Mouse (Mus musculus): Measurements from ENCODE around the gene Commd3. TPM values are rescaled to one million over a fixed set of nuclear protein-coding genes. Genes with fewer than 3 reads are reported as not detected.

The Commd3 gene
- polyA plus RNA-seq, 1 experiment from 2014 or later: 194 TPM

DNA sequence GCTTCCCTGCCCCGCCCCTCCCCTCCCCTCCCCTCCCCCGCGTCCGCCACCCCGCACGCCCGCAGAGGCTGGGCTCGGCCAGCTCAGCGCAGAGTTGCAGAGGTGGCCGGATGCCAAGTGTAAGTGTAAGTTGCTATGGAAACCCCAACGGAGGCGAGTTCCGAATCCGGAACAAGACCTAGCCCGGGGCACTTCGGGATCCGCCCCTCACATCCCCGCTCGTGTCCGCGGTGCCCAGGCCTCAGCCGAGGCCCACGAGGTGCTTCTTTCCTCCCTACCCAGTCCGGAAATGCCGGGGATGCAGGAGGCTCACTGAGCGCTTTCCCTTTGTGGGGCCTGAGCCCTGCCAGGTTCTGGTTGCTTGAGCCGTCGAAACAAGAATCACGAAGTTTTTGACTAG lies 8.8 kb downstream of the Commd3 start:
- 5% methylated on average over 29 of the region's 29 CpGs for WGBS
- Histone ChIP-seq H3K9ac (ENCODE audit: low read length) (peak overlapping the region; percentile 49), H3K9me3 (replicated peaks; ENCODE audit: control insufficient read depth, low read length) (no peaks in the 10 kb centered on the region), H3K4me1 (ENCODE audit: control insufficient read depth, insufficient read depth, low read length) (peaks cover 15% of the 10 kb centered on the region), H3K4me3 (ENCODE audit: low read length) (peak overlapping the region; percentile 59), H3K27me3 (ENCODE audit: control insufficient read depth, insufficient read depth, low read length) (peaks cover 8% of the 10 kb centered on the region; the same call in 1 of the 2 replicates), H3K4me2 (ENCODE audit: low read depth, low read length) (peak overlapping the region; percentile 84), H3K27ac (ENCODE audit: low read length) (no peak overlapping the region), H3K36me3 (ENCODE audit: control insufficient read depth, insufficient read depth) (peaks cover 8% of the 10 kb centered on the region)
- no peak for ATAC-seq (replicated peaks; ENCODE audit: extremely low read depth, insufficient read depth, low FRiP score)

DNA sequence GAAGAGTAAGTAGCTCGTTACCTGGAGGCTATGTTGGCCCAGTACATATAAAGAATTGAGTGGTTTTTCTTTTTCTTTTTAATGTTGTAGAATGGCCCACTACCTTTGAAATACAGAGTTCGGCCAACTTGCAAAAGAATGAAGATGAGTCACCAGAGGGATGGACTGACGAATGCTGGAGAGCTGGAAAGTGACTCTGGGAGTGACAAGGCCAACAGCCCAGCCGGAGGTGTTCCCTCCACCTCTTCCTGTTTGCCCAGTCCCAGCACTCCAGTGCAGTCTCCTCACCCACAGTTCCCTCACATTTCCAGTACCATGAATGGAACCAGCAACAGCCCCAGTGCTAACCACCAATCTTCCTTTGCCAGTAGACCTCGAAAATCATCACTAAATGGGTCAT lies 11.9 kb downstream of the Commd3 start:
- Histone ChIP-seq H3K27ac (ENCODE audit: low read length) (no peak overlapping the region), H3K4me1 (ENCODE audit: control insufficient read depth, insufficient read depth, low read length) (peaks cover 13% of the 10 kb centered on the region), H3K4me2 (ENCODE audit: low read depth, low read length) (no peak overlapping the region), H3K4me3 (ENCODE audit: low read length) (no peak overlapping the region), H3K36me3 (ENCODE audit: control insufficient read depth, insufficient read depth) (peaks cover 8% of the 10 kb centered on the region), H3K27me3 (ENCODE audit: control insufficient read depth, insufficient read depth, low read length) (peaks cover 29% of the 10 kb centered on the region), H3K9ac (ENCODE audit: low read length) (no peak overlapping the region), H3K9me3 (replicated peaks; ENCODE audit: control insufficient read depth, low read length) (peaks cover 7% of the 10 kb centered on the region)
- ATAC-seq (replicated peaks; ENCODE audit: extremely low read depth, insufficient read depth, low FRiP score): no peak
- WGBS: 82% methylated on average over 5 of the region's 5 CpGs

DNA sequence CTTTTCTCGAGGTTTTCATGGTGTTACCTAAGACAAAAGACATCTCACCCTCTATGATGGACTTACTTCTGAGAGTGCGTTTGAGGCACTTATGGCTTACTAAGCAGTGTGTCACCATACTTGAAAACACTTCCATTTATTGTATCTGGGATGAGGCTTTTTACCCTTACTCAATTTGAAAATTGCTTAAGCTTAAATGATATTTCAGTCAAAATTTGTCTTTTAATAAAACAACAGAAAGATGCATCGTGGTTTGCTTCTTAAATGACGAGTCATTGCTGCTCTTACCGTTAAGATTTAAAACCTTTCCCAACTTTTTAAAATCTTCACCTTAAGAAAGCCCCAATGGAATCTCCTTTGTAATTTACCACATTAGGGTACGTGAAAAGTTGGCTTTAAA lies 14.2 kb downstream of the Commd3 start:
- H3K4me2 ChIP-seq (ENCODE audit: low read depth, low read length): no peak overlapping the region
- no peak for ATAC-seq (replicated peaks; ENCODE audit: extremely low read depth, insufficient read depth, low FRiP score)
- H3K9me3 ChIP-seq (replicated peaks; ENCODE audit: control insufficient read depth, low read length): peaks cover 7% of the 10 kb centered on the region
- H3K27ac ChIP-seq (ENCODE audit: low read length): no peak overlapping the region
- H3K36me3 ChIP-seq (ENCODE audit: control insufficient read depth, insufficient read depth): peaks cover 8% of the 10 kb centered on the region
- H3K4me1 ChIP-seq (ENCODE audit: control insufficient read depth, insufficient read depth, low read length): peaks cover 15% of the 10 kb centered on the region
- H3K9ac ChIP-seq (ENCODE audit: low read length): no peak overlapping the region
- H3K27me3 ChIP-seq (ENCODE audit: control insufficient read depth, insufficient read depth, low read length): peaks cover 31% of the 10 kb centered on the region
- 74% methylated on average over 6 of the region's 6 CpGs for WGBS
- H3K4me3 ChIP-seq (ENCODE audit: low read length): no peak overlapping the region

DNA sequence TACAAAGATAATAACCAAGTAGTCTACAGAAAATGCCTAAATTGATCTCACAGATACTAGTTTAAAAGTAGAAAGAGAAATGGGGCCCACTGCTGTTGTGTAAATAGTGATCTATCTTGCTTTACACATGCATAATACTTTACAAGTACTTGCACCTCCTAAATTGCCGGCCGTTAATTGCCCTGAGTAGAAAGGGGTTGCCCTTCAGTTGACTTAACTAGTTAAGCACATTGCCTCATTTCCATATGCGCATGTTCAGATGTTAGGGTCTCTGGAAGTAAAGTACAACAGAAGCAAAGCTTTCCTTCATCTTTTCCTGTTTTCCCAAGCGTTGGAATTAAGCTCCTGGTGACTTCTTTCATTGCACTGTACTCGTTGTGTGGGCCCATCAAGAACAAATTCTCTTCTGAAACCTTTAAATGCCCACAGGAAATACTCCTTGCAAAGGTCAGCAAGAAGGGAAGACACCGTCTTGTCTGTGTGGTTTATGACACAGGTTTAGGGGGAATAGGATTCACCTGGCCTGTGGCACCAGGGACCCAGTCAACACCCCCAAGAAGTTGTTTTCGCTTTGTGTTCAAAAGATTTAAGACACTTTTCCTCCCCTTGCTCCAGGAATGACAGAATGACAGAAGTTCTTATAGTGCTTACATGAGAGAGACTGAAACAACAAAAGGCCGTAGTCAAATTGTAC lies 14.8 kb downstream of the Commd3 start:
- H3K27me3 ChIP-seq (ENCODE audit: control insufficient read depth, insufficient read depth, low read length): peaks cover 33% of the 10 kb centered on the region
- H3K4me1 ChIP-seq (ENCODE audit: control insufficient read depth, insufficient read depth, low read length): peaks cover 15% of the 10 kb centered on the region
- H3K36me3 ChIP-seq (ENCODE audit: control insufficient read depth, insufficient read depth): peaks cover 8% of the 10 kb centered on the region
- H3K9me3 ChIP-seq (replicated peaks; ENCODE audit: control insufficient read depth, low read length): peaks cover 7% of the 10 kb centered on the region
- WGBS: 58% methylated on average over 8 of the region's 8 CpGs
- H3K4me2 ChIP-seq (ENCODE audit: low read depth, low read length): no peak overlapping the region
- H3K27ac ChIP-seq (ENCODE audit: low read length): no peak overlapping the region
- no peak overlapping the region for H3K9ac ChIP-seq (ENCODE audit: low read length)
- no peak overlapping the region for H3K4me3 ChIP-seq (ENCODE audit: low read length)
- no peak for ATAC-seq (replicated peaks; ENCODE audit: extremely low read depth, insufficient read depth, low FRiP score)

DNA sequence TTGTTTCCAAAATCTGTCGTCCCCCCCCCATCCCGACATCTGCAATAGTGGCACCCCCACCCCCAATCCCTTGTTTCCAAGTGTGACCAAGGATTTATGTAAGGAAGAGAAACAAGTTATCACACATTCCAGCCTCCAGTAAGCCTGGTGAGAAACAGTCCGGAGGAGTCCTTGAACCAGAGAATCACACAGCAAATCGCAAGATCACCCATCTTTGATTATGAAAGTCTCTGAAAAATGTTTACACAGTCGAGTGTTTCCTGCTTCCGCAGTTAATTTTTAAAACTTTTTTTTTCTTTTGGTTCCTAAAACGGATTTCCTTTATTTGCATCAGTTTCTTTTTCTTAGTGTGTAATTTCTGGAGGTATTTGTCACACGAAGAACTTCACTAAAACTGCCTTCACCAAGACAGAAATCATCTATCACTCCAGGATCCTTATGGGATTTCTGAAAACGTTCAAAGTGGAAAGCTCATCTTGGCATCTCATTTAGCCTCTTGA lies 15.5 kb downstream of the Commd3 start:
- Histone ChIP-seq H3K27me3 (ENCODE audit: control insufficient read depth, insufficient read depth, low read length) (peaks cover 40% of the 10 kb centered on the region), H3K4me2 (ENCODE audit: low read depth, low read length) (no peak overlapping the region), H3K9ac (ENCODE audit: low read length) (no peak overlapping the region), H3K9me3 (replicated peaks; ENCODE audit: control insufficient read depth, low read length) (peaks cover 7% of the 10 kb centered on the region), H3K27ac (ENCODE audit: low read length) (no peak overlapping the region), H3K4me3 (ENCODE audit: low read length) (no peak overlapping the region), H3K4me1 (ENCODE audit: control insufficient read depth, insufficient read depth, low read length) (peaks cover 15% of the 10 kb centered on the region), H3K36me3 (ENCODE audit: control insufficient read depth, insufficient read depth) (peaks cover 6% of the 10 kb centered on the region)
- 10% methylated on average over 9 of the region's 9 CpGs for WGBS
- no peak for ATAC-seq (replicated peaks; ENCODE audit: extremely low read depth, insufficient read depth, low FRiP score)

DNA sequence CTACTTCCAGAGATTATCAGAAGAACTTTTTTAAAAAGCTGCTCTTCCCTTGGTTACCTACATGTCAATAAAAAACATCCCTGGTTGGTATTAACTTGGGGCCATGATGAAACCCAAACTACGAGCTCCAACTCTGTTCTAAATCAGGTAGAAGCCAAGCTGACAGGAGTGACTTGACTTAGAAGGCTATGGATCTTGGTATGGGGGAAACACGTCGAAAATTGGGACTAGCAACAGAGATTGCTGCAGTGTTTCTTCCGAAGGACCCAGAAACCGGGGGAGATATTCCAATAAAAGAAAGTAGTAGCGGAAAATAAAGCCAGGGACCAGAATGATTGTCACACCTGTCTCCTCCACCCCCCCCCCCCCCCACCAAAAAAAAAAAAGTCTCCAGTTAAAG lies 16.1 kb downstream of the Commd3 start:
- peaks cover 43% of the 10 kb centered on the region for H3K27me3 ChIP-seq (ENCODE audit: control insufficient read depth, insufficient read depth, low read length)

DNA sequence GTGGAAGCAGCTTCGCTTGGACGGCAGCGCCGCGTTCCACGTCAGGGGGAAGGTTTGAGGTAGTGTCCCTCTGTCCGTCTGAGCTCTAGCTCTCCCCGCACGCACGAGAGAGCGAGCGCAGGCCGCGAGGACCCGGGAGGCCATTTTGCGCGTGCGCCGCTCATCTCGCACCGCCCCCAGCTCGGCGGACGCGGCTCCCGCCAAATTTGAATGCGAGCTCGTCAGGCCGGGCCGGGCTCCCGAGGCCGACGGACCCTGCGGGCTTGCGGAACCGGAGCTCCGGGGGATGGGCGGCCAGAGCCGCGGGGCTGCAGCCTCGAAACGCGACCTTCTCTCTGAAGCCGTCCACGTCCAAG lies 16.5 kb downstream of the Commd3 start:
- no peak for ATAC-seq (replicated peaks; ENCODE audit: extremely low read depth, insufficient read depth, low FRiP score)
- H3K27ac ChIP-seq (ENCODE audit: low read length): no peak overlapping the region
- H3K4me3 ChIP-seq (ENCODE audit: low read length): peak overlapping the region; percentile 61
- under 1% methylated on average over 44 of the region's 45 CpGs for WGBS
- peak overlapping the region; percentile 62; the same call in 1 of the 2 replicates for H3K9ac ChIP-seq (ENCODE audit: low read length)
- H3K9me3 ChIP-seq (replicated peaks; ENCODE audit: control insufficient read depth, low read length): peaks cover 7% of the 10 kb centered on the region
- peak overlapping the region; percentile 74 for H3K4me2 ChIP-seq (ENCODE audit: low read depth, low read length)
- peaks cover 6% of the 10 kb centered on the region for H3K36me3 ChIP-seq (ENCODE audit: control insufficient read depth, insufficient read depth)
- peaks cover 43% of the 10 kb centered on the region for H3K27me3 ChIP-seq (ENCODE audit: control insufficient read depth, insufficient read depth, low read length)
- H3K4me1 ChIP-seq (ENCODE audit: control insufficient read depth, insufficient read depth, low read length): peaks cover 15% of the 10 kb centered on the region

More for the DNA sequence above, 16.1 kb downstream of the Commd3 start:
- Histone ChIP-seq H3K4me1 (ENCODE audit: control insufficient read depth, insufficient read depth, low read length) (peaks cover 15% of the 10 kb centered on the region), H3K27ac (ENCODE audit: low read length) (no peak overlapping the region), H3K9ac (ENCODE audit: low read length) (no peak overlapping the region), H3K9me3 (replicated peaks; ENCODE audit: control insufficient read depth, low read length) (peaks cover 7% of the 10 kb centered on the region), H3K4me2 (ENCODE audit: low read depth, low read length) (peak overlapping the region; percentile 74), H3K4me3 (ENCODE audit: low read length) (peak overlapping the region; percentile 61), H3K36me3 (ENCODE audit: control insufficient read depth, insufficient read depth) (peaks cover 6% of the 10 kb centered on the region)
- WGBS: 12% methylated on average over 6 of the region's 6 CpGs
- no peak for ATAC-seq (replicated peaks; ENCODE audit: extremely low read depth, insufficient read depth, low FRiP score)

DNA sequence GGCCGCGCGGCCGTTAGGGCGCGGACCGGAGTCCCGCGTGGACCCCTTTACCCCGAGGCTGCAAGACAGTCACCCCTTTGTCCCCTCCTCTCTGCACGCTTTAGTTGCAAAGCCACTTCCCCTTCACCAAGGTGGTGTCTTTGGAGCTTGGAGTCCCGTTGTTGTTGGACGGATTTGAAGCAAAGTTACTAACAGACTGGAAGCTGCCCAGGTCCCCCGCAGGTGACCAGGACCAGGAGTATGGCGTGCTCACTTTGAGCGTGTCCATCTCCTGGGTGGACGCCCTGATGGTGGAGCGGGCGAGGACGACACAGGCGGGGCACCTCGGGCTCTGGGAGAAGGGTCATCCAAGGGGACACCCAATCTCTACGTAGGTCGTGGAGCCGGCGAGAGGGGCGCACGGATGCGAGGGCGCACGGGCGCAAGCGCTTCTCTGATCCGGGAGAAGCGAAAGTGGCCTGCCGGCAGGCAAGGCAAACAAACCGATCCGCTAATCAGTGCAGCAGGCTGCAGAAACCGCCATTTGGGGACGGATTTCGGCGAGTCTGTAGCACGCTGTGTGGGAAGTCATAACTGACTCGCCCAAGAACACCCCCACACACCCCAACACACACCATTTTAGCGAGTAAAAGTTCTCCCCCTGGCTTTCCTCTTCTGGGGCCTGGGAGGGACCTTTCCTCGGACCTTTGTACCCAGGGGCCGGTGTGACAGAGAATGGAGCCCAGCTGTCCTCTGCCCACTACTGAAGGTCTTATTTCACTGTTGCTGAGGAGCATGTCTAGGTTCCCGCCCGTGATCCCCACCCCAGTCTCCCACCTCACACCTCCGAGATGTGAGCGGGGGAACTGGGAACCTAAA lies 17.1 kb downstream of the Commd3 start:
- 1% methylated on average over 51 of the region's 51 CpGs for WGBS

More for the DNA sequence above, 17.1 kb downstream of the Commd3 start:
- Histone ChIP-seq H3K4me1 (ENCODE audit: control insufficient read depth, insufficient read depth, low read length) (peaks cover 15% of the 10 kb centered on the region), H3K27me3 (ENCODE audit: control insufficient read depth, insufficient read depth, low read length) (peaks cover 43% of the 10 kb centered on the region), H3K4me3 (ENCODE audit: low read length) (peak overlapping the region; percentile 61), H3K36me3 (ENCODE audit: control insufficient read depth, insufficient read depth) (peaks cover under 1% of the 10 kb centered on the region; the same call in 1 of the 2 replicates), H3K4me2 (ENCODE audit: low read depth, low read length) (peak overlapping the region; percentile 74), H3K9ac (ENCODE audit: low read length) (peak overlapping the region; percentile 62), H3K27ac (ENCODE audit: low read length) (no peak overlapping the region), H3K9me3 (replicated peaks; ENCODE audit: control insufficient read depth, low read length) (peaks cover 7% of the 10 kb centered on the region)
- ATAC-seq (replicated peaks; ENCODE audit: extremely low read depth, insufficient read depth, low FRiP score): peak; percentile 26; the same call in 1 of the 2 replicates

Measured in heart, embryonic 16.5 days (tissue).